Mouse (Mus musculus): Measurements from ENCODE around the gene Ptgfrn.

Ptgfrn gene

GRCm38 (mm10) chr3:101026741-101027140, 83.3 kb downstream of the Ptgfrn start:
- no peak for TF ChIP-seq NANOG (IDR thresholded peaks at IDR 0.05; ENCODE audit: borderline replicate concordance, low read length)
- TF ChIP-seq CTCF (conservative IDR thresholded peaks at IDR 0.05; ENCODE audit: low read length) = no peak
- TF ChIP-seq POU5F1 (IDR thresholded peaks at IDR 0.05; ENCODE audit: borderline replicate concordance, low read length) = no peak
- Histone ChIP-seq H3K9me3 (ENCODE audit: low read length) (no peaks in the 10 kb centered on the region), H3K4me1 (replicated peaks; ENCODE audit: low read depth, low read length) (peaks cover 11% of the 10 kb centered on the region)

GRCm38 (mm10) chr3:101022967-101023366, 87.1 kb downstream of the Ptgfrn start:
- Histone ChIP-seq H3K36me3 (ENCODE audit: insufficient read depth, low read length) (no peaks in the 10 kb centered on the region), H3K4me3 (replicated peaks; ENCODE audit: low read length) (no peak overlapping the region), H3K4me1 (replicated peaks; ENCODE audit: low read depth, low read length) (no peaks in the 10 kb centered on the region), H3K27me3 (ENCODE audit: insufficient read depth, low read length) (0 out of 2 replicates have a peak, but pooled peaks cover 7% of the 10 kb centered on the region), H3K9me3 (ENCODE audit: low read length) (no peaks in the 10 kb centered on the region)
- TF ChIP-seq POU5F1 (IDR thresholded peaks at IDR 0.05; ENCODE audit: borderline replicate concordance, low read length) (no peak), CTCF (conservative IDR thresholded peaks at IDR 0.05; ENCODE audit: low read length) (no peak), NANOG (IDR thresholded peaks at IDR 0.05; ENCODE audit: borderline replicate concordance, low read length) (no peak)

More at GRCm38 (mm10) chr3:101026741-101027140, 83.3 kb downstream of the Ptgfrn start:
- H3K4me3 ChIP-seq (replicated peaks; ENCODE audit: low read length) = no peak overlapping the region
- H3K36me3 ChIP-seq (ENCODE audit: insufficient read depth, low read length) = no peaks in the 10 kb centered on the region
- H3K27me3 ChIP-seq (ENCODE audit: insufficient read depth, low read length) = 0 out of 2 replicates have a peak, but pooled peaks cover 2% of the 10 kb centered on the region

GRCm38 (mm10) chr3:101021481-101022051, 88.5 kb downstream of the Ptgfrn start:
- TF ChIP-seq NANOG (IDR thresholded peaks at IDR 0.05; ENCODE audit: borderline replicate concordance, low read length) = no peak
- TF ChIP-seq POU5F1 (IDR thresholded peaks at IDR 0.05; ENCODE audit: borderline replicate concordance, low read length) = no peak
- no peak for TF ChIP-seq CTCF (conservative IDR thresholded peaks at IDR 0.05; ENCODE audit: low read length)
- Histone ChIP-seq H3K9me3 (ENCODE audit: low read length) (no peaks in the 10 kb centered on the region), H3K4me1 (replicated peaks; ENCODE audit: low read depth, low read length) (no peaks in the 10 kb centered on the region), H3K27me3 (ENCODE audit: insufficient read depth, low read length) (0 out of 2 replicates have a peak, but pooled peaks cover 7% of the 10 kb centered on the region), H3K4me3 (replicated peaks; ENCODE audit: low read length) (no peak overlapping the region), H3K36me3 (ENCODE audit: insufficient read depth, low read length) (no peaks in the 10 kb centered on the region)

DNA sequence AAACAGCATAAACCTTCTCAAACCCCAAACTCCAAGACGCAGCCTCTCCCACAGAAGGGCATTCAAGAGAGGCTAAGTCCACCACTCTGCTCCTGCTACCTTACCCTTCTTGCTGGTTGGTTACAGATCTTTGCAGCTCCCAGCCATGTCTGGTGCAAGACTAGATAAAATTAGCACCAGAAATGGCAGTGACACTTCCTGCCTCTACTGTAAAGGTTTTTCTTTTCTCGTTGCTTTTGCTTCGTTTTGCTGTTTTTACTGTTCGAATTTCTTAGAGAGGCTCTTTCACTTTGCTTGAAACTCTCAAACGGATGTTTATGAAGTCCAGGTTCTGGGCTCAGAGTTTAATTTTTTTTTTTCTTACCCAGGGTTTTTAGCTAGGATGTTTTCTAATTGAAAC, 89.0 kb downstream of the Ptgfrn start:
- no peak overlapping the region for H3K4me3 ChIP-seq (replicated peaks; ENCODE audit: low read length)
- H3K4me1 ChIP-seq (replicated peaks; ENCODE audit: low read depth, low read length) = no peaks in the 10 kb centered on the region
- TF ChIP-seq NANOG (IDR thresholded peaks at IDR 0.05; ENCODE audit: borderline replicate concordance, low read length) (no peak), POU5F1 (IDR thresholded peaks at IDR 0.05; ENCODE audit: borderline replicate concordance, low read length) (no peak), CTCF (conservative IDR thresholded peaks at IDR 0.05; ENCODE audit: low read length) (no peak)
- H3K27me3 ChIP-seq (ENCODE audit: insufficient read depth, low read length) = 0 out of 2 replicates have a peak, but pooled peaks cover 7% of the 10 kb centered on the region
- no peaks in the 10 kb centered on the region for H3K36me3 ChIP-seq (ENCODE audit: insufficient read depth, low read length)
- H3K9me3 ChIP-seq (ENCODE audit: low read length) = no peaks in the 10 kb centered on the region

- Histone ChIP-seq H3K4me3 (replicated peaks; ENCODE audit: low read length) (no peak overlapping the region), H3K9me3 (ENCODE audit: low read length) (no peaks in the 10 kb centered on the region), H3K27me3 (ENCODE audit: insufficient read depth, low read length) (0 out of 2 replicates have a peak, but pooled peaks cover 5% of the 10 kb centered on the region), H3K36me3 (ENCODE audit: insufficient read depth, low read length) (no peaks in the 10 kb centered on the region), H3K4me1 (replicated peaks; ENCODE audit: low read depth, low read length) (no peaks in the 10 kb centered on the region; the same call in 1 of the 2 replicates)
- TF ChIP-seq CTCF (conservative IDR thresholded peaks at IDR 0.05; ENCODE audit: low read length) (no peak), NANOG (IDR thresholded peaks at IDR 0.05; ENCODE audit: borderline replicate concordance, low read length) (no peak), POU5F1 (IDR thresholded peaks at IDR 0.05; ENCODE audit: borderline replicate concordance, low read length) (no peak)
Measured at GRCm38 (mm10) chr3:101018494-101018893, 91.6 kb downstream of the Ptgfrn start.

- no peaks in the 10 kb centered on the region for H3K9me3 ChIP-seq (ENCODE audit: low read length)
- no peak overlapping the region for H3K4me3 ChIP-seq (replicated peaks; ENCODE audit: low read length)
- no peaks in the 10 kb centered on the region for H3K36me3 ChIP-seq (ENCODE audit: insufficient read depth, low read length)
- H3K4me1 ChIP-seq (replicated peaks; ENCODE audit: low read depth, low read length) = peaks cover 8% of the 10 kb centered on the region
- TF ChIP-seq CTCF (conservative IDR thresholded peaks at IDR 0.05; ENCODE audit: low read length) (no peak), POU5F1 (IDR thresholded peaks at IDR 0.05; ENCODE audit: borderline replicate concordance, low read length) (no peak), NANOG (IDR thresholded peaks at IDR 0.05; ENCODE audit: borderline replicate concordance, low read length) (no peak)
- peaks cover 5% of the 10 kb centered on the region; the same call in 1 of the 2 replicates for H3K27me3 ChIP-seq (ENCODE audit: insufficient read depth, low read length)
Measured at GRCm38 (mm10) chr3:101016050-101016449, 94.0 kb downstream of the Ptgfrn start.

- no peak overlapping the region for H3K4me3 ChIP-seq (replicated peaks; ENCODE audit: low read length)
- H3K27me3 ChIP-seq (ENCODE audit: insufficient read depth, low read length) = peaks cover 5% of the 10 kb centered on the region; the same call in 1 of the 2 replicates
- H3K36me3 ChIP-seq (ENCODE audit: insufficient read depth, low read length) = no peaks in the 10 kb centered on the region
- H3K4me1 ChIP-seq (replicated peaks; ENCODE audit: low read depth, low read length) = peaks cover 8% of the 10 kb centered on the region
- no peaks in the 10 kb centered on the region for H3K9me3 ChIP-seq (ENCODE audit: low read length)
- TF ChIP-seq CTCF (conservative IDR thresholded peaks at IDR 0.05; ENCODE audit: low read length) (no peak), NANOG (IDR thresholded peaks at IDR 0.05; ENCODE audit: borderline replicate concordance, low read length) (no peak), POU5F1 (IDR thresholded peaks at IDR 0.05; ENCODE audit: borderline replicate concordance, low read length) (no peak)
Measured at GRCm38 (mm10) chr3:101015254-101015653, 94.8 kb downstream of the Ptgfrn start.

DNA sequence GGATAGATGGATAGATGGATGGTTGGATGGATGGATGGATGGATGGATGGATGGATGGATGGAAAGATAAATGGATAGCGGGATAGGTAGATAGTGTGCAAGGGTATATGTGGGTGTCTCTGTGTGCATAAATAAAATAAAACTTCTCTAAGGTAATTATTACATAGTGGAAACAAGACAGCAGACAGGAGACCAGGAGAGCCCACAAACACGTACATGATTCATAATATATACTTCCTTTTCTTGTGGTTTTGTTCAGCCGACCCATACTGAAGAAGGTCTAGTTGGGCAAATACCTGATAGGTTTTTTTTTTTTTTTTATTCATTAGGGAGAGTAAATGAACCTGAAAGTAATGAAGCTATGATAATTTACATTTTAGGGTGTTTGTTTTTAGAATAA, 96.5 kb downstream of the Ptgfrn start:
- no peak for TF ChIP-seq CTCF (conservative IDR thresholded peaks at IDR 0.05; ENCODE audit: low read length)
- TF ChIP-seq POU5F1 (IDR thresholded peaks at IDR 0.05; ENCODE audit: borderline replicate concordance, low read length) = no peak
- no peak for TF ChIP-seq NANOG (IDR thresholded peaks at IDR 0.05; ENCODE audit: borderline replicate concordance, low read length)
- H3K9me3 ChIP-seq (ENCODE audit: low read length) = no peaks in the 10 kb centered on the region
- no peaks in the 10 kb centered on the region for H3K36me3 ChIP-seq (ENCODE audit: insufficient read depth, low read length)
- no peak overlapping the region for H3K4me3 ChIP-seq (replicated peaks; ENCODE audit: low read length)
- peaks cover 8% of the 10 kb centered on the region for H3K4me1 ChIP-seq (replicated peaks; ENCODE audit: low read depth, low read length)
- H3K27me3 ChIP-seq (ENCODE audit: insufficient read depth, low read length) = no peaks in the 10 kb centered on the region; the same call in 1 of the 2 replicates

Measured in E14TG2a.4 (cell line).